Mouse (Mus musculus): ENCODE measurements around the gene Arrb1. TPM values are rescaled to one million over a fixed set of nuclear protein-coding genes. Genes with fewer than 3 reads are reported as not detected.
"Not testable (repeated sequence)": the region's sequence is repeated elsewhere in the genome, so short reads cannot be mapped to it uniquely, and the experiment has no call there.

The Arrb1 gene
- polyA plus RNA-seq (2014; fragmentation: Nextera tagmentation; extraction: Ambion mirVana), result 4.5 and 5.4 TPM in 2 replicates

DNA sequence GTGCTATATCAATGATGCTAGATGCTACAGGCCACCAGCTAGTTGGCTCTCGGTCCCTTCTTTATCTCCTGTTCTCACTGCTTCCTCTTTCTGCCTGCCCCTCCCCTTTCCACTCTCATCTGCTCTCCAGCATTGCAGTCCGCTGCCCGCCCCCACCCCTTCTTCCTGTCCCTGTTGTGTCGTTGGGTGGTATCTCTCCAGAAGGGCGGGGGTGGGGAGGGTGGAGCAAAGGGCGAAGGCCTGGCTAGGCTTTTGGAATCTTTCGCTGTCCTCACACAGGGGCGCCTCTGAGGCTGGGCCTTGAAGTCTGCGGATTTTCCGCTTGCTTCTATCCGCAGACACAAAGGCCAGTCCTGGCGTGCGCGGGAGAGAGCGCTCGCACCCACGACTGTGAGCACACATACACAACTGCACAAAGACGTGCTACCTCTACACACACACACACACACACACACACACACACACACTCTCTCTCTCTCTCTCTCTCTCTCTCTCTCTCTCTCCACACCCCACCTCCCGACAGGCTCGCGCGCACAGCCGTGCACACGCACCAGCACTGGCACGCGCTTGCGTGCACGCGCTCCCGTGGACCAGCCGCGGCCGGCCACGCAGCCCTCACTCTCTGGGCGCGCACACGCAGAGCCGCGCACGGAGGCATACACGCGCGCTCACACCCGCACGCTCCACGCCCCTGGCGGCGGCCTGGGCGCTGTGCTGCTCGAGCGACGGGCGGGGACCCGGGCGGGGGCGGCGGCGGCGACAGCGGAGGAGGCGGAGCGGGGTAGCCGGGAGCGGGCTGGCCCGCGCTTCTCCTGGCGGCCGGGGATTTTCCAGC is at the start of gene Arrb1:
Gene Arrb1 (plus strand): TSS at position 566 of the 835 bp plus-strand sequence.
- Histone ChIP-seq H3K36me3 (ENCODE audit: control insufficient read depth, insufficient read depth, low read length) (no peaks in the 10 kb centered on the region), H3K27ac (ENCODE audit: low read depth, low read length) (peak within 1 kb of the TSS; percentile 85), H3K4me2 (replicated peaks; ENCODE audit: low read depth, low read length) (peak within 1 kb of the TSS; percentile 95), H3K4me1 (replicated peaks; ENCODE audit: control insufficient read depth, insufficient read depth, low read length) (peaks cover 21% of the 10 kb centered on the region; the same call in 1 of the 2 replicates), H3K9me3 (ENCODE audit: control insufficient read depth, low read length) (no peaks in the 10 kb centered on the region), H3K4me3 (ENCODE audit: low read depth, low read length) (peak within 1 kb of the TSS; percentile 77), H3K27me3 (ENCODE audit: control insufficient read depth, insufficient read depth, low read length) (no peaks in the 10 kb centered on the region), H3K9ac (ENCODE audit: low read depth, low read length) (peak within 1 kb of the TSS; percentile 92)
- DNase-seq (ENCODE audit: low spot score) (peak; percentile 86), ATAC-seq (ENCODE audit: low FRiP score) (peak; percentile 84)
- under 1% methylated on average over 55 of the region's 68 CpGs for WGBS

DNA sequence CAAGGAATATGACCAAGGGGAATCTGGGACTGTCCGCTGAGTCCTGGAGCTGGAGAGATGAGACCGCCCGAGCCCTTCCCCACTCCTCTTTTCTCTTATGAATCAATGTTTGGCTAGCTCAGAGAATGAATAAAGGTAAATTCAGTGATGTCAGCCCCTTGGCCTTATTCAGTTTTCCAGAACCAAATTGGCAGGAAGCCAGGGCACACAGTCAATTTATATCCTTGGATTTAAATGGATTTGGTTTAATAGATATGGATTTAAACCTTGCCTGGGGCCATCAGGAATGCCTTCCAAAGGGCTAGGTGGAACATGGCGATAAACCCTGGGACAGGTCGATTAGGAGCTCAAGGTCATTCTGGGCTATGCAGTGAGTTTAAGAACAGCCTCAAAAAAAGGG is 45.6 kb upstream of the Arrb1 start:
- Histone ChIP-seq H3K36me3 (ENCODE audit: control insufficient read depth, insufficient read depth, low read length) (no peaks in the 10 kb centered on the region), H3K9me3 (ENCODE audit: control insufficient read depth, low read length) (no peaks in the 10 kb centered on the region), H3K4me2 (replicated peaks; ENCODE audit: low read depth, low read length) (no peak overlapping the region), H3K4me3 (ENCODE audit: low read depth, low read length) (no peak overlapping the region), H3K27me3 (ENCODE audit: control insufficient read depth, insufficient read depth, low read length) (no peaks in the 10 kb centered on the region), H3K9ac (ENCODE audit: low read depth, low read length) (no peak overlapping the region), H3K27ac (ENCODE audit: low read depth, low read length) (no peak overlapping the region), H3K4me1 (replicated peaks; ENCODE audit: control insufficient read depth, insufficient read depth, low read length) (no peaks in the 10 kb centered on the region)
- DNase-seq (ENCODE audit: low spot score) (no peak), ATAC-seq (ENCODE audit: low FRiP score) (no peak)
- WGBS, result 87% methylated on average over 5 of the region's 5 CpGs

DNA sequence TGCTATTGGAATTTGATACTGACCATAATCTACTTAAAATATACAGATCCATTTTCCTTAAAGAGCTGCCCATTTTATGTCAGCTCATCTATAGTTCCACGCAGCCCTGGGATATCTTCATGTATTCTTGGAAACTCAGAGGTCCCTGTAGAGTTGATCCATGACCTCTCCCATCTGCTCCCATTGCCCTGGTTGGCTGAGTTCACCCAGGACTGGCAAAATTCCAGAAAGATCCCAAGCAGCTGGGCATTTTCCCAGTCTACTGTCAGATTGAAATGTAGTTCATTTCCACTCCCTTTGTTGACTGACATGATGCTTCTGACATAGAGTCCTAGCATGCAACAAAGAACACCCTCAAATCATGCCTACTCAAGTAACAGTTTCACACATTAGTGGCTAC is 36.1 kb upstream of the Arrb1 start:
- Histone ChIP-seq H3K27me3 (ENCODE audit: control insufficient read depth, insufficient read depth, low read length) (no peaks in the 10 kb centered on the region), H3K9ac (ENCODE audit: low read depth, low read length) (no peak overlapping the region), H3K4me3 (ENCODE audit: low read depth, low read length) (no peak overlapping the region), H3K4me1 (replicated peaks; ENCODE audit: control insufficient read depth, insufficient read depth, low read length) (no peaks in the 10 kb centered on the region), H3K27ac (ENCODE audit: low read depth, low read length) (no peak overlapping the region), H3K4me2 (replicated peaks; ENCODE audit: low read depth, low read length) (no peak overlapping the region), H3K9me3 (ENCODE audit: control insufficient read depth, low read length) (no peaks in the 10 kb centered on the region), H3K36me3 (ENCODE audit: control insufficient read depth, insufficient read depth, low read length) (no peaks in the 10 kb centered on the region)
- ATAC-seq (ENCODE audit: low FRiP score), result no peak
- WGBS, result 68% methylated on average over 1 of the region's 1 CpGs
- no peak for DNase-seq (ENCODE audit: low spot score)

DNA sequence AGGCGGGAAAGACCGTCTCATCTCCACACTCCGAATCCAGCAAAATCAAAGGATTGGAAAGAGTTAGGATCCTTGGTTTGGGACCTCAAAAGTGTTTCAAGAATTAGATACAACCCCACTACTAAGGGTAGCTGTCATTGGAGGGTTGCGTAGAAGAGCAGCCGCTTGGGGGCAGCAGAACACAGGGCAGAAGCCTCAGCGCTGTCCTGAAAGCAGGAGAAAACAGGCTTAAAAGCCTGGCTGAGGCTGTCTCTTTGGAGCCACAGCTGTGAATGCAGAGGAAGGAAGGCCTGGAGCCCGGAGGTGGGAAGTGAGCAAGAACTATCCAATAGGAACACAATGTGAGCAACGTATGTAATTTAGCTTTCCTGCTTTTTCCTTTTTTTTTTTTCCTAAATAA is 35.1 kb upstream of the Arrb1 start:
- peak; percentile 90 for DNase-seq (ENCODE audit: low spot score)
- H3K27ac ChIP-seq (ENCODE audit: low read depth, low read length), result no peak overlapping the region
- WGBS, result 4% methylated on average over 8 of the region's 8 CpGs
- no peaks in the 10 kb centered on the region for H3K27me3 ChIP-seq (ENCODE audit: control insufficient read depth, insufficient read depth, low read length)
- no peak overlapping the region for H3K9ac ChIP-seq (ENCODE audit: low read depth, low read length)
- no peak overlapping the region for H3K4me2 ChIP-seq (replicated peaks; ENCODE audit: low read depth, low read length)
- no peaks in the 10 kb centered on the region for H3K9me3 ChIP-seq (ENCODE audit: control insufficient read depth, low read length)
- H3K36me3 ChIP-seq (ENCODE audit: control insufficient read depth, insufficient read depth, low read length), result no peaks in the 10 kb centered on the region
- peak; percentile 65 for ATAC-seq (ENCODE audit: low FRiP score)
- H3K4me3 ChIP-seq (ENCODE audit: low read depth, low read length), result no peak overlapping the region
- no peaks in the 10 kb centered on the region for H3K4me1 ChIP-seq (replicated peaks; ENCODE audit: control insufficient read depth, insufficient read depth, low read length)

DNA sequence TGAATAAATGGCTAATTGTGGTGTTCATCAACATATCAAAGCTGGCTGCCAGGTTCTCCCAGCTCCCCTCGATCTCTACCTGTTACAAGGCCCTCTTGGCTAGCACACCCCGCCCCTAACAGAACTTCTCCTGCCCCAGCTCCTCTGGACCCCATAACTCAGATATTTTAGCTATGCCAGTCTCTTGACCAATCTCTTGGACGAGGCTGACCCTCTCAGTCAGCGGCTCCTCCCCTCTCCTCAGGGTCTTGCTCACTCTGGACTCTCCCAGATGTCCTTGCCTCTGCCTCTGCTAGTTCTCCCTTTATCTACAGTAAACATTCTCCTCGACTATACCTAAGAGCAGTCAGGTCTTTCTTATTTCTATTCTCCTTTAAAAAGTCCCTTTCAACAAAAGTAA is 34.6 kb upstream of the Arrb1 start:
- no peaks in the 10 kb centered on the region for H3K9me3 ChIP-seq (ENCODE audit: control insufficient read depth, low read length)
- no peaks in the 10 kb centered on the region for H3K27me3 ChIP-seq (ENCODE audit: control insufficient read depth, insufficient read depth, low read length)
- ATAC-seq (ENCODE audit: low FRiP score), result no peak
- no peak overlapping the region for H3K9ac ChIP-seq (ENCODE audit: low read depth, low read length)
- H3K36me3 ChIP-seq (ENCODE audit: control insufficient read depth, insufficient read depth, low read length), result no peaks in the 10 kb centered on the region
- no peak overlapping the region for H3K4me3 ChIP-seq (ENCODE audit: low read depth, low read length)
- H3K4me2 ChIP-seq (replicated peaks; ENCODE audit: low read depth, low read length), result no peak overlapping the region
- 30% methylated on average over 5 of the region's 5 CpGs for WGBS
- no peak overlapping the region for H3K27ac ChIP-seq (ENCODE audit: low read depth, low read length)
- no peaks in the 10 kb centered on the region for H3K4me1 ChIP-seq (replicated peaks; ENCODE audit: control insufficient read depth, insufficient read depth, low read length)
- no peak for DNase-seq (ENCODE audit: low spot score)

DNA sequence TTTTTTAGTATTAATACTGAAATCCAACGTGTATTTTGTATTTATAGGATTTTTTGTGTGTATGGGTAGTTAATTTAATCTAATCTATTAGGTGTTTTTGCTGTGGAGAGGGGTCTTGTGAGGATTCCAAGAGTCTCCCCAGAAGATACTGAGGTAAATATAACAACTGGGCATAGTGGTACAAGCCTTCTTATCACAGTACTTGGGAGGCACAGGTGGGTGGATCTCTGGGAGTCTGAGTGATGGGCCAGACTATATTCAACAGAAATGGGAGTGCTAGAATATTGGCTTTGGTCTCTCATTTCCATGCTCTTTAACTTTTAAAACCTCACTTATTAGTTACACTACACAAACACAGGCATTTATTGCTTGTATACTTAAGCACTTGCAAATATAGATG is 34.1 kb upstream of the Arrb1 start:
- WGBS, result 51% methylated on average over 1 of the region's 1 CpGs
- Histone ChIP-seq H3K36me3 (ENCODE audit: control insufficient read depth, insufficient read depth, low read length) (no peaks in the 10 kb centered on the region), H3K4me3 (ENCODE audit: low read depth, low read length) (no peak overlapping the region), H3K27ac (ENCODE audit: low read depth, low read length) (no peak overlapping the region), H3K9me3 (ENCODE audit: control insufficient read depth, low read length) (no peaks in the 10 kb centered on the region), H3K4me2 (replicated peaks; ENCODE audit: low read depth, low read length) (no peak overlapping the region), H3K4me1 (replicated peaks; ENCODE audit: control insufficient read depth, insufficient read depth, low read length) (no peaks in the 10 kb centered on the region), H3K27me3 (ENCODE audit: control insufficient read depth, insufficient read depth, low read length) (no peaks in the 10 kb centered on the region), H3K9ac (ENCODE audit: low read depth, low read length) (no peak overlapping the region)
- ATAC-seq (ENCODE audit: low FRiP score) (no peak), DNase-seq (ENCODE audit: low spot score) (no peak)

DNA sequence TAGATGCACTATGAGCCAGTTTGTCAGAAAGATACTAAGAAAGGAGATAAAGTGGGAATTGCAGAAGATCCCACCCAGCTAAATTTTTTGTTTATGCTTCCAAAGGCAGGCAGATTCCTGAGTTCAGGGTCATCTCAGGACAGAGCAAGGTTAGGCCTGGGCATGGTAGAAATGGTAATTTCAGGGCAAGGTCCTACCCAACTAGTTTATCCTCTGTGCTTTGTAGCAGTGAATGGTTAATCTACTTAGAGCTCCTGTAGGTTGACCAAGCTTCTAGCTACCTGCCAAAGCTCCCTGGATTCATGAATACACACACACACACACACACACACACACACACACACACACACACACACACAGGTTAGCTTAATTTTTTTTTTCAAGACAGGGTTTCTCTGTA is 30.7 kb upstream of the Arrb1 start:
- H3K27me3 ChIP-seq (ENCODE audit: control insufficient read depth, insufficient read depth, low read length), result no peaks in the 10 kb centered on the region
- ATAC-seq (ENCODE audit: low FRiP score) (no peak), DNase-seq (ENCODE audit: low spot score) (no peak)
- H3K9ac ChIP-seq (ENCODE audit: low read depth, low read length), result no peak overlapping the region
- no peaks in the 10 kb centered on the region for H3K4me1 ChIP-seq (replicated peaks; ENCODE audit: control insufficient read depth, insufficient read depth, low read length)
- no peaks in the 10 kb centered on the region for H3K9me3 ChIP-seq (ENCODE audit: control insufficient read depth, low read length)
- H3K36me3 ChIP-seq (ENCODE audit: control insufficient read depth, insufficient read depth, low read length), result no peaks in the 10 kb centered on the region
- no peak overlapping the region for H3K4me2 ChIP-seq (replicated peaks; ENCODE audit: low read depth, low read length)
- H3K27ac ChIP-seq (ENCODE audit: low read depth, low read length), result no peak overlapping the region
- no peak overlapping the region for H3K4me3 ChIP-seq (ENCODE audit: low read depth, low read length)

DNA sequence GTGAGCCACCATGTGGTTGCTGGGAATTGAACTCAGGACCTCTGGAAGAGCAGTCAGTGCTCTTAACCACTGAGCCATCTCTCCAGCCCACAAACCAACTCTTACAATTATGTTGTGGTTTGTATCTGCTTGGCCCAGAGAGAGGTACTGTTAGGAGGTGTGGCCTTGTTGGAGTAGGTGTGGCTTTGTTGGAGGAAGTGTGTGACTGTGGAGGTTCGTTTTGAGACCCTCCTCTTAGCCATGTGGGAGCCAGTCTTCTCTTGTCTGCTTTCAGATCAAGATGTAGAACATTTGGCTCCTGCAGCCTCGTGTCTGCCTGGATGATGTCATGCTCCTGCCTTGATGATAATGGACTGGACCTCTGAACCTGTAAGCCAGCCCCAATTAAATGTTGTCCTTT is 27.1 kb upstream of the Arrb1 start:
- not testable (repeated sequence) for H3K27me3 ChIP-seq (ENCODE audit: control insufficient read depth, insufficient read depth, low read length); H3K36me3 ChIP-seq (ENCODE audit: control insufficient read depth, insufficient read depth, low read length); H3K9me3 ChIP-seq (ENCODE audit: control insufficient read depth, low read length); H3K4me1 ChIP-seq (replicated peaks; ENCODE audit: control insufficient read depth, insufficient read depth, low read length); H3K9ac ChIP-seq (ENCODE audit: low read depth, low read length); ATAC-seq (ENCODE audit: low FRiP score); H3K4me3 ChIP-seq (ENCODE audit: low read depth, low read length); H3K4me2 ChIP-seq (replicated peaks; ENCODE audit: low read depth, low read length); DNase-seq (ENCODE audit: low spot score); H3K27ac ChIP-seq (ENCODE audit: low read depth, low read length)
- WGBS, result 45% methylated on average over 2 of the region's 2 CpGs

DNA sequence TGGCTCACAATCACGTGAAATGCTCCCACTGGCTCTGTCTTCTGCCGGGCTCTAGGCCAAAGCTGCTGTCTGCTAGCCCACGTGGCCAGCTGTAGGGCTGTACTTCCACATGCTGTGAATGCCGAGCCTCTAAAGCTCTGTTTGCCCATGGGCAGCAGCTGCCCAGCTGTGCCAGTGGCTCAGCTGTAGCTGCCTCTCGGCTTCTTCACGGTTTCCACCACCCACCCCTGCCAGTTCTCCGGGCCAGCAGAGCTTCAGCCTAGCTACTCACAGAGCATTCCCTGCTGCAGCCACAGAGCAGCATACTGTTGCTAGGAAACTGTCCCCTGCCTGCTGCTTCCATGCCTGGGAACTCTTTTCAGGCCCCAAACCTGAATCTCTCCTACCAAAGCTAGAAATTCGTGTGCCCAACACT is 25.2 kb upstream of the Arrb1 start:
- no peaks in the 10 kb centered on the region for H3K27me3 ChIP-seq (ENCODE audit: control insufficient read depth, insufficient read depth, low read length)
- 11% methylated on average over 8 of the region's 8 CpGs for WGBS
- DNase-seq (ENCODE audit: low spot score) (peak; percentile 34), ATAC-seq (ENCODE audit: low FRiP score) (no peak)
- H3K27ac ChIP-seq (ENCODE audit: low read depth, low read length), result no peak overlapping the region; the same call in none of the 2 replicates
- no peaks in the 10 kb centered on the region for H3K36me3 ChIP-seq (ENCODE audit: control insufficient read depth, insufficient read depth, low read length)
- peak overlapping the region; percentile 23; the same call in 1 of the 2 replicates for H3K9ac ChIP-seq (ENCODE audit: low read depth, low read length)
- H3K4me1 ChIP-seq (replicated peaks; ENCODE audit: control insufficient read depth, insufficient read depth, low read length), result 0 out of 2 replicates have a peak, but pooled peaks cover 5% of the 10 kb centered on the region
- no peak overlapping the region for H3K4me2 ChIP-seq (replicated peaks; ENCODE audit: low read depth, low read length)
- H3K4me3 ChIP-seq (ENCODE audit: low read depth, low read length), result no peak overlapping the region
- no peaks in the 10 kb centered on the region for H3K9me3 ChIP-seq (ENCODE audit: control insufficient read depth, low read length)
